ENCODE assay signal across 8 mouse cellular contexts in the genomic region with DNA sequence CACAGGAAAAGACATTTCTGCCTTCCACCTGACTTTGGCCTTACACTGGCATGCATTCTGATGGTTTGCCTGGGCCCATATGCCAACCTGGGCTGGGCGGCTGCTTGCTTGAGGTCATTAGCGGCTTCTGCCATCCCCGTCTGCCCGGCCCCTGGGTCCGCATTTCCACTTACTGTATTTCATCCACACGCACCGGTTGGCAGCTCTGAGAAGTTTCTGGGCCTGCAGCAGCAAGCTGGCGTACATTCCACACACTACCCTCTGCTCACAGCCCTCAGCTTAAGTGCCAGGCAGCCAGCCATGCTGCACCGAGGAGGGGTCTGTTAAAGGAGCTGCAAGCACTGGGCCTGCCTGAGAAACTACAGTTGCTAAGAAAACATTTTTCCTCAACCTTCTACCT. TPM values are rescaled to one million over a fixed set of nuclear protein-coding genes. Genes with fewer than 3 reads are reported as not detected.
DNase-seq lines count a peak whose midpoint lies in the region; TF ChIP-seq lines count a peak whose summit lies in the region.
"Had no signal": no experiment of that assay in that cellular context is flagged by ENCODE, and none has a peak within 500 bp of the region (broad histone marks: within the 10 kb centered on the region; RNA-seq: fewer than 3 reads in every experiment).

No protein-coding gene starts in this region.

- H3K4me1 ChIP-seq in kidney, adult 2 months (ENCODE audit: control insufficient read depth, insufficient read depth, low read length): peaks cover 3% of the 10 kb centered on the region; the same call in 1 of the 2 replicates

- no peaks in the 10 kb centered on the region for H3K36me3 ChIP-seq in kidney, adult 2 months (ENCODE audit: control insufficient read depth, insufficient read depth, low read length)

- H3K27me3 ChIP-seq in kidney, adult 2 months (replicated peaks; ENCODE audit: control insufficient read depth, insufficient read depth, low read length): no peaks in the 10 kb centered on the region

- no peak for TF ChIP-seq POLR2A in kidney, adult 2 months (IDR thresholded peaks at IDR 0.05; ENCODE audit: low read depth, low read length)

- no peak for TF ChIP-seq CTCF in kidney, adult 2 months (conservative IDR thresholded peaks at IDR 0.05; ENCODE audit: insufficient read depth, insufficient read length, low read depth, low read length)

- DNase-seq in layer of hippocampus, postnatal 10 days (ENCODE audit: low spot score in 2 of 2): peak; percentile 30 to 39
- no peak for DNase-seq in layer of hippocampus, adult 9-10 months (ENCODE audit: low spot score)
- DNase-seq in ZHBTc4 (ENCODE audit: low read depth, low spot score): peak; percentile 16
- peak; percentile 53 for DNase-seq in cerebellum, adult 9-10 months
- DNase-seq in kidney, adult 2 months: peak; percentile 17
- no peak for DNase-seq in adipocyte (ENCODE audit: low spot score)
- DNase-seq in left cerebral cortex, adult 8-10 months (ENCODE audit: low spot score in 2 of 2): no peak

- 0 out of 2 replicates have a peak overlapping the region, but pooled peaks have one; percentile 12 for H3K27ac ChIP-seq in kidney, adult 2 months (ENCODE audit: insufficient read depth, low read depth, low read length)
- H3K27ac ChIP-seq: heart, adult 2 months had no signal

- WGBS in kidney, adult 2 months: 48% methylated on average over 9 of the region's 9 CpGs

- H3K4me3 ChIP-seq in kidney, adult 2 months (ENCODE audit: insufficient read depth, low read depth, low read length): no peak overlapping the region
- H3K4me3 ChIP-seq: heart, adult 2 months had no signal

RNA-seq across cellular contexts. Expression of gene Arhgef11, which starts 13.5 kb away (rescaled TPM):
- total RNA-seq in layer of hippocampus, postnatal 10 days (2021): 10 to 100 TPM; 49.4 to 51.3 TPM
- 34.7 and 35.4 TPM in 2 replicates for polyA plus RNA-seq in kidney, adult 2 months (2012; rRNA removed)
- total RNA-seq in left cerebral cortex, adult 8-10 months (2022): 10 to 100 TPM; 49.1 to 60.9 (median 52.4) TPM

Comparison
In these comparisons a context has a peak if more than half of its experiments do, and no peak if none do; other contexts are left out.
1. DNase-seq: peak in layer of hippocampus, postnatal 10 days (2 of 2), ZHBTc4 (single experiment), cerebellum, adult 9-10 months (single experiment) and kidney, adult 2 months (single experiment); none in layer of hippocampus, adult 9-10 months (single experiment), adipocyte (single experiment) and left cerebral cortex, adult 8-10 months (0 of 2).